Mouse (Mus musculus) gastrocnemius, postnatal 14 days (tissue): ENCODE results near the gene Cenpx. TPM values are rescaled to one million over a fixed set of nuclear protein-coding genes. Genes with fewer than 3 reads are reported as not detected.
A peak's percentile ranks its signal among the peaks of the same experiment; 100 is the strongest.
"Not testable (repeated sequence)": the region's sequence is repeated elsewhere in the genome, so short reads cannot be mapped to it uniquely, and the experiment has no call there.

Experiments used
- DNase-seq: peaks from one replicate; pipeline ENCODE4 v3.0.0; 2021; ENCODE audit warnings: mixed read lengths
- intact Hi-C: fragments of 180-260 bp; cut with DNase I; formaldehyde crosslinking; loops from one replicate; pipeline ENCODE4 v1.15.1; 2025; ENCODE audit warnings: low total_unique reads
- total RNA-seq, 2 experiments: library from RNA; stranded (reverse); gene quantifications; 2 replicates each; pipeline ENCODE4 v1.2.3; 2021

Gene Cenpx
- total RNA-seq, 2 experiments from 2014 or later, result 25.7 to 33.3 TPM

- intact Hi-C loops, result no loop called here
- no peak for DNase-seq
These were observed 8.8 kb downstream of the Cenpx start for GRCm38 (mm10) chr11:120704486-120705325.

GRCm38 (mm10) chr11:120703696-120704454, 9.7 kb downstream of the Cenpx start:
- intact Hi-C loops, result no loop called here
- no peak for DNase-seq

- intact Hi-C loops, result no loop called here
- peak; percentile 73 for DNase-seq
These were observed 15.8 kb downstream of the Cenpx start for GRCm38 (mm10) chr11:120697741-120698140.

- no peak for DNase-seq
- intact Hi-C loops, result no loop called here
These were observed 17.0 kb downstream of the Cenpx start for GRCm38 (mm10) chr11:120696568-120696967.

- no peak for DNase-seq
- intact Hi-C loops, result no loop called here
These were observed 17.9 kb downstream of the Cenpx start for GRCm38 (mm10) chr11:120695641-120696040.

- no peak for DNase-seq
- intact Hi-C loops, result no loop called here
These were observed 18.4 kb downstream of the Cenpx start for GRCm38 (mm10) chr11:120695184-120695583.

GRCm38 (mm10) chr11:120693461-120693860, 20.1 kb downstream of the Cenpx start:
- no peak for DNase-seq
- intact Hi-C loops, result no loop called here

- intact Hi-C loops, result no loop called here
- DNase-seq, result peak; percentile 52
These were observed 21.0 kb downstream of the Cenpx start for GRCm38 (mm10) chr11:120692471-120693011.

GRCm38 (mm10) chr11:120689365-120689764, 24.2 kb downstream of the Cenpx start:
- intact Hi-C loops, result no loop called here
- DNase-seq, result no peak

GRCm38 (mm10) chr11:120686650-120687272, 26.8 kb downstream of the Cenpx start:
- DNase-seq, result no peak
- intact Hi-C loops, result no loop called here

GRCm38 (mm10) chr11:120684660-120685059, 28.9 kb downstream of the Cenpx start:
- no peak for DNase-seq
- intact Hi-C loops, result no loop called here

GRCm38 (mm10) chr11:120684086-120684485, 29.5 kb downstream of the Cenpx start:
- intact Hi-C loops, result no loop called here

GRCm38 (mm10) chr11:120683536-120683935, 30.0 kb downstream of the Cenpx start:
- intact Hi-C loops, result no loop called here
- no peak for DNase-seq

More at GRCm38 (mm10) chr11:120684086-120684485, 29.5 kb downstream of the Cenpx start:
- DNase-seq, result no peak

GRCm38 (mm10) chr11:120682683-120683082, 30.9 kb downstream of the Cenpx start:
- intact Hi-C loops, result no loop called here
- no peak for DNase-seq

- intact Hi-C loops, result no loop called here
- DNase-seq, result no peak
These were observed 33.6 kb downstream of the Cenpx start for GRCm38 (mm10) chr11:120679909-120680308.

GRCm38 (mm10) chr11:120676951-120677350, 36.6 kb downstream of the Cenpx start:
- intact Hi-C loops, result no loop called here
- no peak for DNase-seq

- DNase-seq, intact Hi-C loops: not testable (repeated sequence)
These were observed 37.7 kb downstream of the Cenpx start for GRCm38 (mm10) chr11:120675875-120676274.

GRCm38 (mm10) chr11:120673594-120674122, 39.9 kb downstream of the Cenpx start:
- DNase-seq, result no peak
- intact Hi-C loops, result no loop called here

GRCm38 (mm10) chr11:120672687-120673593, 40.6 kb downstream of the Cenpx start, which contains the start of gene Aspscr1:
Aspscr1 (plus strand) TSS chr11:120672973.
- DNase-seq, result peak; percentile 98
- intact Hi-C loops, result no loop called here
